In genomic region chr11:90052785-90053184, GRCm38 (mm10) we compare ENCODE assay signal across 15 mouse cellular contexts.
"Had no signal": no experiment of that assay in that cellular context is flagged by ENCODE, and none has a peak within 500 bp of the region (broad histone marks: within the 10 kb centered on the region; RNA-seq: fewer than 3 reads in every experiment).

No protein-coding gene starts in this region.

- DNase-seq: retina, postnatal 1 day; right cerebral cortex, adult 18-20 months; right cerebral cortex, postnatal 14 days; right cerebral cortex, postnatal 25 days; right cerebral cortex, postnatal 4 days; spleen, adult 18-20 months; thymus, adult 18-20 months; thymus, adult 2 months; thymus, postnatal 14 days; thymus, postnatal 36 days; thymus, postnatal 4 days had no signal

- H3K27me3 ChIP-seq: neural tube, embryonic 13.5 days; neural tube, embryonic 15.5 days; stomach, embryonic 15.5 days had no signal

- H3K27ac ChIP-seq: neural tube, embryonic 13.5 days; neural tube, embryonic 15.5 days; stomach, embryonic 15.5 days; stomach, postnatal 0 days had no signal

- H3K4me1 ChIP-seq: neural tube, embryonic 13.5 days; neural tube, embryonic 15.5 days had no signal

- H3K4me2 ChIP-seq: neural tube, embryonic 13.5 days; neural tube, embryonic 15.5 days; stomach, embryonic 15.5 days had no signal

- H3K9ac ChIP-seq: neural tube, embryonic 13.5 days; neural tube, embryonic 15.5 days; stomach, embryonic 15.5 days had no signal

- H3K4me3 ChIP-seq: neural tube, embryonic 13.5 days; neural tube, embryonic 15.5 days; stomach, embryonic 15.5 days had no signal

- H3K9me3 ChIP-seq: neural tube, embryonic 13.5 days; neural tube, embryonic 15.5 days; stomach, embryonic 15.5 days had no signal

- H3K36me3 ChIP-seq: neural tube, embryonic 13.5 days; neural tube, embryonic 15.5 days; stomach, embryonic 15.5 days had no signal
